Mouse (Mus musculus): ENCODE data around the gene Rpa2.

- TF ChIP-seq POLR2A (IDR thresholded peaks at IDR 0.05; ENCODE audit: insufficient read depth, low read depth, low read length): no peak
- no peak for TF ChIP-seq CTCF (IDR thresholded peaks at IDR 0.05; ENCODE audit: insufficient read depth, low read depth, low read length)
Measured at GRCm38 (mm10) chr4:132735389-132735788, 32.7 kb upstream of the Rpa2 start.

Measured in olfactory bulb, adult 2 months (tissue).